25 mouse cellular contexts compared by ENCODE assay signal in the genomic region with DNA sequence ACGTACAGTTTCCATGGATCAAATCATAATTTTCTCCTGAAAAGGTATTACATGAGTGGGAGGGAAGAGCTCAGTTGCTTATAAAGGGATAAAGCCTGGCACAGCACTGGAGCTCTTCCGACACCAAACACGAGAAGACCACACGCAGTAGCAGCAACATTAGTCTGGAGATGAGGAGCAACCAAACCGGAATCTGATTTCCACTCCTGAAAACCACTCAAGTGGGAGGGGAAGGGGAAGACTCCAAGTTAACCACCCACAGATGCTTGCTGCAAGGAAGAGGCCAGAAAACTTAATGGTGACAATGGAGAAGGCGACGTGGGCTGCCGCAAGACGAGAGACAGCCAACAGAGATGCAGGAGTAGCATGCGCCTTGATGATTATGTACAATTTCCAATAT. TPM values are rescaled to one million over a fixed set of nuclear protein-coding genes. Genes with fewer than 3 reads are reported as not detected.
A peak's percentile ranks its signal among the peaks of the same experiment; 100 is the strongest.
DNase-seq lines count a peak whose midpoint lies in the region; ATAC-seq and TF ChIP-seq lines count a peak whose summit lies in the region.
"Had no signal": no experiment of that assay in that cellular context is flagged by ENCODE, and none has a peak within 500 bp of the region (broad histone marks: within the 10 kb centered on the region; RNA-seq: fewer than 3 reads in every experiment).

No protein-coding gene starts in this region.

- H3K4me1 ChIP-seq in stomach, postnatal 0 days (replicated peaks; ENCODE audit: control insufficient read depth, insufficient read depth): no peaks in the 10 kb centered on the region
- H3K4me1 ChIP-seq: embryonic facial prominence, embryonic 13.5 days; embryonic facial prominence, embryonic 15.5 days; forebrain, embryonic 10.5 days; forebrain, embryonic 12.5 days had no signal

- peak; percentile 9 for DNase-seq in heart, adult 11 months
- no peak for DNase-seq in heart, postnatal 25 days (ENCODE audit: low spot score)
- peak; percentile 37 for DNase-seq in right cerebral cortex, adult 2 months (ENCODE audit: low spot score in 2 of 2)
- no peak for DNase-seq in right cerebral cortex, postnatal 14 days
- peak; percentile 50 for DNase-seq in telencephalon, adult 2 months (ENCODE audit: low read depth, low spot score)
- no peak for DNase-seq in stomach, postnatal 0 days (ENCODE audit: low spot score)
- DNase-seq: adrenal gland, adult 2 months; adrenal gland, postnatal 10 days; adrenal gland, postnatal 25 days; cerebellum, adult 11 months; cerebellum, adult 18-20 months; cerebellum, adult 8-10 months; cerebellum, adult 9-11 months; cerebellum, postnatal 14 days; cerebellum, postnatal 36 days; embryo, embryonic 11 days had no signal

- 92% methylated on average over 10 of the region's 10 CpGs for WGBS in stomach, postnatal 0 days

- no peaks in the 10 kb centered on the region for H3K27me3 ChIP-seq in stomach, postnatal 0 days (ENCODE audit: control insufficient read depth, insufficient read depth, low read length)
- H3K27me3 ChIP-seq: embryonic facial prominence, embryonic 13.5 days; embryonic facial prominence, embryonic 15.5 days; forebrain, embryonic 12.5 days had no signal

- no peaks in the 10 kb centered on the region for H3K36me3 ChIP-seq in stomach, postnatal 0 days (ENCODE audit: control insufficient read depth, insufficient read depth, low read length)
- H3K36me3 ChIP-seq: embryonic facial prominence, embryonic 13.5 days; embryonic facial prominence, embryonic 15.5 days; forebrain, embryonic 10.5 days; forebrain, embryonic 12.5 days had no signal

- intact Hi-C loops in heart, postnatal 25 days (cut with DNase I): no loop called here

- no peak overlapping the region for H3K4me2 ChIP-seq in stomach, postnatal 0 days (replicated peaks; ENCODE audit: low read depth)
- H3K4me2 ChIP-seq: embryonic facial prominence, embryonic 13.5 days; embryonic facial prominence, embryonic 15.5 days; forebrain, embryonic 12.5 days had no signal

- no peak for ATAC-seq in stomach, postnatal 0 days (ENCODE audit: low FRiP score, low TSS enrichment)
- ATAC-seq: forebrain, embryonic 14.5 days; forebrain, embryonic 16.5 days had no signal

- TF ChIP-seq CTCF in stomach, postnatal 0 days (IDR thresholded peaks at IDR 0.05; ENCODE audit: low read depth): no peak

- no peak overlapping the region for H3K9ac ChIP-seq in stomach, postnatal 0 days (ENCODE audit: low read length)
- H3K9ac ChIP-seq: embryonic facial prominence, embryonic 13.5 days; embryonic facial prominence, embryonic 15.5 days; forebrain, embryonic 12.5 days had no signal

- no peak overlapping the region for H3K4me3 ChIP-seq in stomach, postnatal 0 days (ENCODE audit: low read depth, low read length)
- H3K4me3 ChIP-seq: embryonic facial prominence, embryonic 13.5 days; embryonic facial prominence, embryonic 15.5 days; erythroblast, embryonic 14.5 days; forebrain, embryonic 10.5 days; forebrain, embryonic 12.5 days had no signal

- H3K9me3 ChIP-seq in stomach, postnatal 0 days (ENCODE audit: control insufficient read depth, low read length): no peaks in the 10 kb centered on the region
- H3K9me3 ChIP-seq: embryonic facial prominence, embryonic 13.5 days; embryonic facial prominence, embryonic 15.5 days; forebrain, embryonic 10.5 days; forebrain, embryonic 12.5 days had no signal

- no peak overlapping the region for H3K27ac ChIP-seq in stomach, postnatal 0 days (replicated peaks)
- H3K27ac ChIP-seq: embryonic facial prominence, embryonic 13.5 days; embryonic facial prominence, embryonic 15.5 days; forebrain, embryonic 10.5 days; forebrain, embryonic 12.5 days had no signal

- TF ChIP-seq EP300 in stomach, postnatal 0 days (optimal IDR thresholded peaks at IDR 0.05): no peak

RNA-seq across cellular contexts. Expression of gene Shc3, which starts 45.9 kb away (rescaled TPM):
- total RNA-seq in heart, postnatal 25 days (2021): 1 to 10 TPM; 2.3 TPM
- 0.28 and 0.31 TPM in 2 replicates for polyA plus RNA-seq in stomach, postnatal 0 days (2015; fragmentation: Nextera tagmentation; extraction: Ambion mirVana)
- total RNA-seq: common myeloid progenitor, adult 5-6 weeks; MEL had no signal
- polyA plus RNA-seq: erythroblast, embryonic 14.5 days had no signal

Comparison
In these comparisons a context has a peak if more than half of its experiments do, and no peak if none do; other contexts are left out.
1. DNase-seq: peak in heart, adult 11 months (single experiment), right cerebral cortex, adult 2 months (2 of 2) and telencephalon, adult 2 months (single experiment); none in heart, postnatal 25 days (single experiment), right cerebral cortex, postnatal 14 days (single experiment) and stomach, postnatal 0 days (single experiment).